In the genomic region with DNA sequence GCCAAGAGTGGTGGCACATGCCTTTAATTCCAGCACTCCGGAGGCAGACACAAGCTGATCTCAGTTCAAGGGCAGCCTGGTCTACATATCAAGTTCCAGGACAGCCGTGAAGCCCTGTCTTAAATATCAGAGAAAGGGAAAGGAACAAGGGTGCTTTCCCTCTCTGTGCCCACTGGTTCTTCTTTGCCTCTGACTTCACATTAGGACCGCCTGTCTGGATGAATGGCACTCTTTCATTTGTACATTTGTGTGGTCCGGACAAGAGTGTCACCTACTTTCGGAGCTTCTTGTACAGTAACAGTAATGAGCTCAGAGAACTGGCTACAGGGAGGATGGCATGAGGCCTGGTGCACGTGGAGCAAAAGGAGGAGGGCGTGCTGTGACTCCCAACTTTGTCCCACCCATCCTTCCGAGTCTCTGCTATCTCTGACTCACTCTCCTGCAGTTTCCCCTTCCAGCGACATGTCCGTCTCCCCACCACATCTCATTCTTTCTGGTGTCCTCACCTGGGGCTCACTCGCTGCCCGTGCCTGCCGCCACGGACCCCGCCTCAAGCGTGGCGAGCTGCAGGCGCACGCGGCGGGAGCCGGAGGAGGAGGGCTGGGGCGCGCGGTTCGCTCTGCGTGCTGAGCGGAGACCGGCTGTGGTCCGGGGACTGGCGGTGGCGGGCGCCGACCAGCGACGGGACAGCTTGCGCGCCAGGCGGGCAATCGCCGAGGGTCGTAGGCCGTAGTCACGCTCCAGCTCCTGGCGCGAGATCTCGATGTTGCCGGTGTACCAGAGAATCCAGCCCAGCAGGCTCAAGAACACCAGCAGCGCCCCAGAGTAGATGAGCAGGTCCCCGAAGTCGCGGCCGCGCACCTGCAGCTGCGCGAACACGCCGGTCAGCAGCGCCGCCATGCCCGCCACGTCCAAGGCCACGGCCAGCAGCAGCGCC, we compare ENCODE assay signal across 8 mouse cellular contexts. TPM values are rescaled to one million over a fixed set of nuclear protein-coding genes. Genes with fewer than 3 reads are reported as not detected.
DNase-seq lines count a peak whose midpoint lies in the region; ATAC-seq and TF ChIP-seq lines count a peak whose summit lies in the region.

No protein-coding gene starts in this region.

- H3K79me2 ChIP-seq in heart, adult 2 months (replicated peaks; ENCODE audit: control insufficient read depth, insufficient read depth, low read length), result no peaks in the 10 kb centered on the region

- H3K4me2 ChIP-seq in liver, embryonic 11.5 days, result peak overlapping the region; percentile 80
- peak overlapping the region; percentile 91 for H3K4me2 ChIP-seq in midbrain, postnatal 0 days (ENCODE audit: low read depth, low read length, poor library complexity, severe bottlenecking)

- DNase-seq in left cerebral cortex, adult 18-20 months (ENCODE audit: low spot score in 2 of 2), result peak; percentile 53 to 59
- DNase-seq in left cerebral cortex, adult 11 months (ENCODE audit: low spot score), result no peak
- peak; percentile 84 for DNase-seq in embryo, embryonic 11 days
- peak; percentile 77 to 78 for DNase-seq in heart, adult 2 months
- DNase-seq in kidney, adult 9 months, result peak; percentile 55
- peak; percentile 80 for DNase-seq in liver, embryonic 11.5 days (ENCODE audit: low spot score)
- peak; percentile 63 for DNase-seq in midbrain, postnatal 0 days (ENCODE audit: low spot score)
- peak; percentile 61 to 84 for DNase-seq in spleen, postnatal 4 days (ENCODE audit: low spot score in 2 of 2)

- H3K27ac ChIP-seq in heart, adult 2 months, result peak overlapping the region; percentile 75
- H3K27ac ChIP-seq in liver, embryonic 11.5 days (ENCODE audit: low read depth, low read length), result peak overlapping the region; percentile 78
- H3K27ac ChIP-seq in midbrain, postnatal 0 days (ENCODE audit: low read depth, low read length), result peak overlapping the region; percentile 89

- TF ChIP-seq EP300 in heart, adult 2 months (IDR thresholded peaks at IDR 0.05; ENCODE audit: insufficient read depth, low read depth, low read length), result no peak

- peak overlapping the region; percentile 85 for H3K9ac ChIP-seq in heart, adult 2 months (ENCODE audit: low read depth, low read length)
- peak overlapping the region; percentile 87 for H3K9ac ChIP-seq in liver, embryonic 11.5 days (ENCODE audit: low read depth, low read length)
- H3K9ac ChIP-seq in midbrain, postnatal 0 days (replicated peaks; ENCODE audit: low read length, poor library complexity, severe bottlenecking), result peak overlapping the region; percentile 85

- H3K4me1 ChIP-seq in heart, adult 2 months (ENCODE audit: control insufficient read depth, insufficient read depth, low read length), result peaks cover 4% of the 10 kb centered on the region
- H3K4me1 ChIP-seq in liver, embryonic 11.5 days (replicated peaks; ENCODE audit: control insufficient read depth, insufficient read depth, low read length), result peaks cover 14% of the 10 kb centered on the region
- peaks cover 3% of the 10 kb centered on the region; the same call in 1 of the 2 replicates for H3K4me1 ChIP-seq in midbrain, postnatal 0 days (ENCODE audit: insufficient read depth, low read length)

- TF ChIP-seq POLR2A in heart, adult 2 months (IDR thresholded peaks at IDR 0.05; ENCODE audit: insufficient read depth, low read depth, low read length), result no peak

- peak overlapping the region; percentile 54 for H3K4me3 ChIP-seq in heart, adult 2 months
- peak overlapping the region; percentile 67 for H3K4me3 ChIP-seq in liver, embryonic 11.5 days (ENCODE audit: low read depth, low read length)
- peak overlapping the region; percentile 57 for H3K4me3 ChIP-seq in midbrain, postnatal 0 days (ENCODE audit: low read depth, low read length)

- peak; percentile 59 for ATAC-seq in liver, embryonic 11.5 days (replicated peaks; ENCODE audit: low FRiP score)
- ATAC-seq in midbrain, postnatal 0 days (ENCODE audit: low FRiP score), result peak; percentile 45

- 2% methylated on average over 64 of the region's 64 CpGs for WGBS in heart, adult 2 months
- WGBS in liver, embryonic 11.5 days, result 1% methylated on average over 63 of the region's 64 CpGs
- WGBS in midbrain, postnatal 0 days, result 2% methylated on average over 51 of the region's 64 CpGs

- intact Hi-C loops in heart, adult 2 months (cut with DNase I), result loop anchor here (2.0 kb wide), 1 partner anchor 48 kb away; a partner anchor contains a TSS

- H3K27me3 ChIP-seq in heart, adult 2 months (ENCODE audit: control insufficient read depth, insufficient read depth, low read length), result no peaks in the 10 kb centered on the region
- H3K27me3 ChIP-seq in liver, embryonic 11.5 days (replicated peaks; ENCODE audit: control insufficient read depth, insufficient read depth, low read length), result no peaks in the 10 kb centered on the region
- H3K27me3 ChIP-seq in midbrain, postnatal 0 days (ENCODE audit: insufficient read depth, low read length), result no peaks in the 10 kb centered on the region

- H3K36me3 ChIP-seq in heart, adult 2 months (ENCODE audit: control insufficient read depth, insufficient read depth, low read length), result no peaks in the 10 kb centered on the region
- peaks cover 3% of the 10 kb centered on the region for H3K36me3 ChIP-seq in liver, embryonic 11.5 days (ENCODE audit: control insufficient read depth, insufficient read depth, low read length)
- H3K36me3 ChIP-seq in midbrain, postnatal 0 days (ENCODE audit: insufficient read depth, low read length), result peaks cover 5% of the 10 kb centered on the region; the same call in 1 of the 2 replicates

- no peaks in the 10 kb centered on the region for H3K9me3 ChIP-seq in liver, embryonic 11.5 days (ENCODE audit: control insufficient read depth, low read length)
- H3K9me3 ChIP-seq in midbrain, postnatal 0 days (ENCODE audit: low read length), result no peaks in the 10 kb centered on the region

- peak; percentile 55 for TF ChIP-seq CTCF in heart, adult 2 months (IDR thresholded peaks at IDR 0.05)
- peak; percentile 35 for TF ChIP-seq CTCF in midbrain, postnatal 0 days (IDR thresholded peaks at IDR 0.05)

RNA-seq across cellular contexts. Expression of a gene that starts 0.7 kb away (rescaled TPM):
- 1 to 10 TPM; 2.0 to 3.1 TPM for total RNA-seq in left cerebral cortex, adult 18-20 months (2021)
- total RNA-seq in heart, adult 2 months (2021), result 1 to 10 TPM; 5.3 to 5.4 TPM
- 2.2 and 4.3 TPM in 2 replicates for polyA plus RNA-seq in heart, adult 2 months (2012; rRNA removed)
- 12.2 and 12.4 TPM in 2 replicates for polyA plus RNA-seq in liver, embryonic 11.5 days (2014; fragmentation: Nextera tagmentation; extraction: Ambion mirVana)
- total RNA-seq in midbrain, postnatal 0 days (2014; rRNA removed), result 14.6 and 16.6 TPM in 2 replicates
- 16.0 and 18.2 TPM in 2 replicates for polyA plus RNA-seq in midbrain, postnatal 0 days (2015; fragmentation: Nextera tagmentation; extraction: Ambion mirVana)

RNA-seq across cellular contexts. Expression of a gene that starts 3.9 kb away (rescaled TPM):
- total RNA-seq in left cerebral cortex, adult 18-20 months (2021), result 100 to 1,000 TPM; 439 to 453 TPM
- total RNA-seq in heart, adult 2 months (2021), result 100 to 1,000 TPM; 492 to 575 TPM
- 135 and 202 TPM in 2 replicates for polyA plus RNA-seq in heart, adult 2 months (2012; rRNA removed)
- 218 and 238 TPM in 2 replicates for polyA plus RNA-seq in liver, embryonic 11.5 days (2014; fragmentation: Nextera tagmentation; extraction: Ambion mirVana)
- 131 and 177 TPM in 2 replicates for total RNA-seq in midbrain, postnatal 0 days (2014; rRNA removed)
- 289 TPM in 2 replicates for polyA plus RNA-seq in midbrain, postnatal 0 days (2015; fragmentation: Nextera tagmentation; extraction: Ambion mirVana)

RNA-seq across cellular contexts. Expression of a gene that starts 6.0 kb away (rescaled TPM):
- total RNA-seq in left cerebral cortex, adult 18-20 months (2021), result not detected
- not detected for total RNA-seq in heart, adult 2 months (2021)
- polyA plus RNA-seq in heart, adult 2 months (2012; rRNA removed), result 0.29 TPM in 1 of 2 replicates, not detected in the other
- polyA plus RNA-seq in liver, embryonic 11.5 days (2014; fragmentation: Nextera tagmentation; extraction: Ambion mirVana), result 0.86 TPM in 1 of 2 replicates, not detected in the other
- total RNA-seq in midbrain, postnatal 0 days (2014; rRNA removed), result not detected in 2 replicates
- polyA plus RNA-seq in midbrain, postnatal 0 days (2015; fragmentation: Nextera tagmentation; extraction: Ambion mirVana), result 0.39 and 0.48 TPM in 2 replicates

RNA-seq across cellular contexts. Expression of a gene that starts 6.1 kb away (rescaled TPM):
- under 1 TPM; 0.28 to 0.30 TPM for total RNA-seq in left cerebral cortex, adult 18-20 months (2021)
- not detected for total RNA-seq in heart, adult 2 months (2021)
- polyA plus RNA-seq in heart, adult 2 months (2012; rRNA removed), result 0.15 TPM in 1 of 2 replicates, not detected in the other
- polyA plus RNA-seq in liver, embryonic 11.5 days (2014; fragmentation: Nextera tagmentation; extraction: Ambion mirVana), result 0.12 TPM in 1 of 2 replicates, not detected in the other
- 1.4 and 2.0 TPM in 2 replicates for total RNA-seq in midbrain, postnatal 0 days (2014; rRNA removed)
- 1.7 and 2.5 TPM in 2 replicates for polyA plus RNA-seq in midbrain, postnatal 0 days (2015; fragmentation: Nextera tagmentation; extraction: Ambion mirVana)

RNA-seq across cellular contexts. Expression of a gene that starts 17.7 kb away (rescaled TPM):
- not detected for total RNA-seq in left cerebral cortex, adult 18-20 months (2021)
- total RNA-seq in heart, adult 2 months (2021), result not detected
- polyA plus RNA-seq in heart, adult 2 months (2012; rRNA removed), result 0.09 and 0.35 TPM in 2 replicates
- not detected in 2 replicates for polyA plus RNA-seq in liver, embryonic 11.5 days (2014; fragmentation: Nextera tagmentation; extraction: Ambion mirVana)
- total RNA-seq in midbrain, postnatal 0 days (2014; rRNA removed), result not detected in 2 replicates
- not detected in 2 replicates for polyA plus RNA-seq in midbrain, postnatal 0 days (2015; fragmentation: Nextera tagmentation; extraction: Ambion mirVana)
